Mouse (Mus musculus): Measurements from ENCODE around the gene Mtmr1. TPM values are rescaled to one million over a fixed set of nuclear protein-coding genes. Genes with fewer than 3 reads are reported as not detected.

Mtmr1 gene
- polyA plus RNA-seq, 1 experiment from 2014 or later: 11.3 TPM

- H3K9me3 ChIP-seq (ENCODE audit: low read depth, low read length): no peaks in the 10 kb centered on the region
- 96% methylated on average over 2 of the region's 2 CpGs for WGBS
- 0 out of 2 replicates have a peak, but pooled peaks cover 2% of the 10 kb centered on the region for H3K36me3 ChIP-seq (ENCODE audit: insufficient read depth)
- ATAC-seq (ENCODE audit: insufficient read depth) (no peak), DNase-seq (no peak)
- H3K4me1 ChIP-seq (ENCODE audit: insufficient read depth): no peaks in the 10 kb centered on the region
- TF ChIP-seq CTCF (IDR thresholded peaks at IDR 0.05; ENCODE audit: low read depth): no peak
- no peak overlapping the region for H3K9ac ChIP-seq
- H3K27me3 ChIP-seq (ENCODE audit: insufficient read depth, low read length): no peaks in the 10 kb centered on the region
- no peak overlapping the region for H3K4me2 ChIP-seq
- no peak overlapping the region for H3K27ac ChIP-seq (ENCODE audit: low read depth)
- no peak overlapping the region for H3K4me3 ChIP-seq (ENCODE audit: low read depth, low read length)
These were observed 71.0 kb downstream of the Mtmr1 start for GRCm38 (mm10) chrX:71435542-71435941.

- Histone ChIP-seq H3K4me3 (ENCODE audit: low read depth, low read length) (no peak overlapping the region), H3K9me3 (ENCODE audit: low read depth, low read length) (no peaks in the 10 kb centered on the region), H3K36me3 (ENCODE audit: insufficient read depth) (0 out of 2 replicates have a peak, but pooled peaks cover 2% of the 10 kb centered on the region), H3K27ac (ENCODE audit: low read depth) (no peak overlapping the region), H3K4me2 (no peak overlapping the region), H3K9ac (no peak overlapping the region), H3K4me1 (ENCODE audit: insufficient read depth) (no peaks in the 10 kb centered on the region), H3K27me3 (ENCODE audit: insufficient read depth, low read length) (no peaks in the 10 kb centered on the region)
- WGBS: 82% methylated on average over 6 of the region's 6 CpGs
- ATAC-seq (ENCODE audit: insufficient read depth) (no peak), DNase-seq (no peak)
- no peak for TF ChIP-seq CTCF (IDR thresholded peaks at IDR 0.05; ENCODE audit: low read depth)
These were observed 74.9 kb downstream of the Mtmr1 start for GRCm38 (mm10) chrX:71439473-71439872.

- ATAC-seq (ENCODE audit: insufficient read depth): no peak
- Histone ChIP-seq H3K4me2 (no peak overlapping the region), H3K4me1 (ENCODE audit: insufficient read depth) (no peaks in the 10 kb centered on the region), H3K27ac (ENCODE audit: low read depth) (no peak overlapping the region), H3K4me3 (ENCODE audit: low read depth, low read length) (no peak overlapping the region), H3K9ac (no peak overlapping the region), H3K9me3 (ENCODE audit: low read depth, low read length) (no peaks in the 10 kb centered on the region), H3K27me3 (ENCODE audit: insufficient read depth, low read length) (no peaks in the 10 kb centered on the region), H3K36me3 (ENCODE audit: insufficient read depth) (0 out of 2 replicates have a peak, but pooled peaks cover 2% of the 10 kb centered on the region)
- no peak for DNase-seq
- WGBS: 74% methylated on average over 5 of the region's 5 CpGs
- TF ChIP-seq CTCF (IDR thresholded peaks at IDR 0.05; ENCODE audit: low read depth): no peak
These were observed 78.4 kb downstream of the Mtmr1 start for GRCm38 (mm10) chrX:71442916-71443315.

- Histone ChIP-seq H3K4me1 (ENCODE audit: insufficient read depth) (no peaks in the 10 kb centered on the region), H3K4me2 (no peak overlapping the region), H3K27ac (ENCODE audit: low read depth) (no peak overlapping the region), H3K27me3 (ENCODE audit: insufficient read depth, low read length) (no peaks in the 10 kb centered on the region), H3K4me3 (ENCODE audit: low read depth, low read length) (no peak overlapping the region), H3K9me3 (ENCODE audit: low read depth, low read length) (no peaks in the 10 kb centered on the region), H3K9ac (no peak overlapping the region), H3K36me3 (ENCODE audit: insufficient read depth) (no peaks in the 10 kb centered on the region)
- no peak for DNase-seq
- no peak for TF ChIP-seq CTCF (IDR thresholded peaks at IDR 0.05; ENCODE audit: low read depth)
- ATAC-seq (ENCODE audit: insufficient read depth): no peak
- WGBS: 82% methylated on average over 6 of the region's 6 CpGs
These were observed 91.6 kb downstream of the Mtmr1 start for GRCm38 (mm10) chrX:71456078-71456737.

DNA sequence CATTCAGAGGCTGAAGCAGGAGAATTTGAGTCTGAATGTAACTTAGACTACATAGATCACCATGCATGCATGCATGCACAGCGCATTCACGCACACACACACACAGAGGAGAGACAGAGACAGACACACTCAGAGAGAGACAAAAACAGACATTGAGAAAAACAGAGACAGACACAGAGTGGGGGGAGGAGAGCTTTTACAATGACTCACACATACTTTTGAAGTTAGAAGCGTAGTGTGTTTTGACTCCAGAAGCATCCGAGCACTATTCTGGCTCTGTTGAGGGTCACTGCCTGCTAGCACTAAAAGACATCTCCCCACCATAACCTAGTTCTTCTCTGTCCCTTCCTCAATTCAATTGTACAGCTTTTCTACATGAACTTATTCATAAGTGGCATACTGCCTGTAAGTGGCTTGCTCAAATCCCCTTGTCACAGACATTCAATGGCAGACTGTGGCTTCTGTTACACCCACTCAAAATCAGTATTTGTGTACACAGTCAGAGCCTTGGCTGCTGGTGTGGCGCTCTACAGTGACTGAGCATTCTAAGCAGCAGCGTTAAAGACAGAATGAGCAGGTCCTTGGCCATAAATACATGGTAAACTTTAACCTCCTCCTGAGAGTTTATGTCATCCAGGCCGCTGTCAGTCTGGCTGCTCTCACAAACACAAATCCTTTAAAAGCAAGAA lies 99.7 kb downstream of the Mtmr1 start:
- Histone ChIP-seq H3K4me1 (ENCODE audit: insufficient read depth) (no peaks in the 10 kb centered on the region), H3K9me3 (ENCODE audit: low read depth, low read length) (no peaks in the 10 kb centered on the region), H3K4me3 (ENCODE audit: low read depth, low read length) (no peak overlapping the region), H3K27ac (ENCODE audit: low read depth) (no peak overlapping the region), H3K4me2 (no peak overlapping the region), H3K9ac (no peak overlapping the region), H3K27me3 (ENCODE audit: insufficient read depth, low read length) (no peaks in the 10 kb centered on the region), H3K36me3 (ENCODE audit: insufficient read depth) (no peaks in the 10 kb centered on the region)
- 62% methylated on average over 7 of the region's 7 CpGs for WGBS
- TF ChIP-seq CTCF (IDR thresholded peaks at IDR 0.05; ENCODE audit: low read depth): no peak
- no peak for DNase-seq
- no peak for ATAC-seq (ENCODE audit: insufficient read depth)

DNA sequence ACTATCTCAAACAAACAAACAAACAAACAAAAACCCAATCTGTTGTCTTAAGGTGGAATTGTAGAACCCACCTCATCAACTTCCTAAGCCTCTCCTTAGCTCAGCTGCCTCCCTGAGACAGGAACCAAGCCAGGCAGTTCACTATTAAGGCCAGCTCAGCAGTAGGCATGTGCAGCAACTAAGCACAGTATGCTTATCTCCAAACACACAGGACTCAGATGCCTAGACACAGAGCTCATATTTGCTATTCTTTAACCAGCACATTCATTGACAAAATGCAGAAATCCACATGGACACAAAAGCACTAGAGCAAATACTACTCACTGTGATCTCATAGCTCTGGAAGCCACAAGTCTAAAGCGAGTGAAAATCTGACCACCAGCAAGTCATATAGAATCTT lies 100.9 kb downstream of the Mtmr1 start:
- H3K4me1 ChIP-seq (ENCODE audit: insufficient read depth): no peaks in the 10 kb centered on the region
- H3K27ac ChIP-seq (ENCODE audit: low read depth): no peak overlapping the region
- H3K36me3 ChIP-seq (ENCODE audit: insufficient read depth): no peaks in the 10 kb centered on the region
- no peak overlapping the region for H3K4me2 ChIP-seq
- no peaks in the 10 kb centered on the region for H3K27me3 ChIP-seq (ENCODE audit: insufficient read depth, low read length)
- H3K9ac ChIP-seq: no peak overlapping the region
- 67% methylated on average over 1 of the region's 1 CpGs for WGBS
- DNase-seq: no peak
- H3K4me3 ChIP-seq (ENCODE audit: low read depth, low read length): no peak overlapping the region
- TF ChIP-seq CTCF (IDR thresholded peaks at IDR 0.05; ENCODE audit: low read depth): no peak
- ATAC-seq (ENCODE audit: insufficient read depth): no peak
- H3K9me3 ChIP-seq (ENCODE audit: low read depth, low read length): no peaks in the 10 kb centered on the region

GRCm38 (mm10) chrX:71467491-71467890 lies 102.9 kb downstream of the Mtmr1 start:
- Histone ChIP-seq H3K9ac (no peak overlapping the region), H3K4me1 (ENCODE audit: insufficient read depth) (no peaks in the 10 kb centered on the region), H3K27me3 (ENCODE audit: insufficient read depth, low read length) (no peaks in the 10 kb centered on the region), H3K36me3 (ENCODE audit: insufficient read depth) (no peaks in the 10 kb centered on the region), H3K9me3 (ENCODE audit: low read depth, low read length) (no peaks in the 10 kb centered on the region), H3K4me2 (no peak overlapping the region), H3K4me3 (ENCODE audit: low read depth, low read length) (no peak overlapping the region), H3K27ac (ENCODE audit: low read depth) (no peak overlapping the region)
- no peak for DNase-seq
- 91% methylated on average over 3 of the region's 3 CpGs for WGBS
- TF ChIP-seq CTCF (IDR thresholded peaks at IDR 0.05; ENCODE audit: low read depth): no peak
- ATAC-seq (ENCODE audit: insufficient read depth): no peak

Other genes with a start within 250 kb of the Mtmr1 start
- gene Mtm1, start 154.0 kb upstream of the Mtmr1 start, polyA plus RNA-seq (2014; fragmentation: Nextera tagmentation; extraction: Ambion mirVana): 4.3 and 4.4 TPM in 2 replicates
- gene Cd99l2, start 128.1 kb downstream of the Mtmr1 start, polyA plus RNA-seq (2014; fragmentation: Nextera tagmentation; extraction: Ambion mirVana): 23.6 and 24.0 TPM in 2 replicates
- gene Hmgb3, start 191.2 kb downstream of the Mtmr1 start, polyA plus RNA-seq (2014; fragmentation: Nextera tagmentation; extraction: Ambion mirVana): 258 and 284 TPM in 2 replicates